Mouse (Mus musculus) bone marrow, adult 2 months (tissue): ENCODE results near the gene Arl3.

Experiments
- CTCF ChIP-seq: fragments of 200-500 bp; IDR thresholded peaks from 2 replicates; pipeline ENCODE4 v1.5.1; 2011; ENCODE audit warnings: low read length, control low read depth; ENCODE audit not compliant: control insufficient read depth, insufficient read depth
- POLR2A ChIP-seq: fragments of 200-500 bp; IDR thresholded peaks from 2 replicates; pipeline ENCODE4 v1.6.1; 2011; ENCODE audit warnings: low read depth, mild to moderate bottlenecking, control low read depth, low read length, borderline replicate concordance; ENCODE audit not compliant: control insufficient read depth

- TF ChIP-seq CTCF (no peak), POLR2A (no peak)
These were observed 75.8 kb downstream of the Arl3 start for GRCm38 (mm10) chr19:46497230-46497629.
